Mouse (Mus musculus): ENCODE data around the gene Tmem39a. TPM values are rescaled to one million over a fixed set of nuclear protein-coding genes. Genes with fewer than 3 reads are reported as not detected.

The Tmem39a gene
- polyA plus RNA-seq, 1 experiment from 2014 or later = 83.2 TPM

DNA sequence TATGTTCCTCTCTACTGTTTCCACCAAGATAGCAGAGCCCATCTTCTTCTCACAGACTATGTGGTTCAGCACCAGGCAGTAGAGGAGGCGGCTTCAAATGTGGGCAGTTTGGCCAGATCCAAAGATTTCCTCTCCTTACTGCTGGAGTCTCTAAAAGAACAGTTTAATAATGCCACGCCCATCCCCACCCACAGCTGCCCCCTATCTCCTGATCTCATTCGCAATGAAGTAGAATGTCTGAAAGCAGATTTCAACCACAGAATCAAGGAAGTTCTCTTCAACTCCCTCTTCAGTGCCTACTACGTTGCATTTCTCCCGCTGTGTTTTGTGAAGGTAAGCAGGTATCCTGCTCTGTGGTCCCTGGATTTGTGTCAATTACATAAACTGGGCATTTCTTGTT is 26.7 kb downstream of the Tmem39a start:
- Histone ChIP-seq H3K4me3 (ENCODE audit: low read length) (no peak overlapping the region), H3K27me3 (replicated peaks; ENCODE audit: control insufficient read depth, insufficient read depth, low read length) (no peaks in the 10 kb centered on the region), H3K9me3 (ENCODE audit: control insufficient read depth, low read length) (no peaks in the 10 kb centered on the region), H3K27ac (ENCODE audit: low read length) (no peak overlapping the region), H3K4me2 (ENCODE audit: low read depth, low read length) (no peak overlapping the region), H3K4me1 (ENCODE audit: control insufficient read depth, insufficient read depth, low read length) (no peaks in the 10 kb centered on the region), H3K9ac (ENCODE audit: low read depth, low read length) (no peak overlapping the region), H3K36me3 (ENCODE audit: control insufficient read depth, insufficient read depth, low read length) (peaks cover 16% of the 10 kb centered on the region)
- WGBS = 89% methylated on average over 5 of the region's 5 CpGs
- ATAC-seq = no peak

DNA sequence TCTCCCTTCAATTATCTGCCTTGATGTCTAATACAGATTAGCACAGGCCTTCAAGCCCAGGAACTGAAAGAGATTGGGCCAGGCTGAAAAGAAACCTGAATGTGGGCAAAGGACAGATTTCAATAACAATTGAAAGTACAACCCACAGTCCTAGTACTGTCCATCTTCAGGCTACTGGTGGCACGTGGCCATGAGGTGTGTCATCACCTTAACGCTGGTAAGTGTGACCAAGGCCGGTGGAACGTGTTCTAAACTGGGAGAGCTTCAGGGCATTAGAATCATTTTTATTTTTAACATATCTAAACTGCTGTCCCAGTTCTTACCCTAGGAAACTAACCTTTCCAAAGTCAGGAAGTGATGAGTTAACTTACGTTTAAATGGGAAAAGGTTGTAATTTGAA is 28.7 kb downstream of the Tmem39a start:
- Histone ChIP-seq H3K36me3 (ENCODE audit: control insufficient read depth, insufficient read depth, low read length) (peaks cover 22% of the 10 kb centered on the region), H3K4me1 (ENCODE audit: control insufficient read depth, insufficient read depth, low read length) (0 out of 2 replicates have a peak, but pooled peaks cover 4% of the 10 kb centered on the region)

DNA sequence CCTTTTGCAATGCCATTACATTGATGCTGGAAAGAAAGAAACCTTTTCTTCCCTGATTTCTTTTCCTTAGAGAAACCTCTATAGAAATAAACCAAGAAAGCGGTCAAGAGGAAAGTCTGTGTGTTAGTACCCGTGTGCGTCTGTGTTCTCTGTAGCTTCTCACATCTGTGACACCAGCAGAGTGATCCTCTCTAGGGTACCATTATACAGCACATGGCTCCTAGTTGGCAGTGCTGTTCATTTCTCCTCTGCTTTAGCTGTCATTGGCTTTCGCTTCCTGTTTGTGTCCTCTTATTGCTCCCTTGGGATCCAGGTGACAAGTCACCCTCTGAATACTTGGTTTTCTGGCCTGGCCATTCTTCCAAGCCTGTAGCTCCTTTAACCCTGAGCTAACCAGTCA is 29.1 kb downstream of the Tmem39a start:
- Histone ChIP-seq H3K27me3 (replicated peaks; ENCODE audit: control insufficient read depth, insufficient read depth, low read length) (no peaks in the 10 kb centered on the region), H3K9ac (ENCODE audit: low read depth, low read length) (no peak overlapping the region), H3K9me3 (ENCODE audit: control insufficient read depth, low read length) (no peaks in the 10 kb centered on the region), H3K36me3 (ENCODE audit: control insufficient read depth, insufficient read depth, low read length) (peaks cover 22% of the 10 kb centered on the region), H3K4me1 (ENCODE audit: control insufficient read depth, insufficient read depth, low read length) (0 out of 2 replicates have a peak, but pooled peaks cover 4% of the 10 kb centered on the region), H3K4me2 (ENCODE audit: low read depth, low read length) (no peak overlapping the region), H3K27ac (ENCODE audit: low read length) (no peak overlapping the region), H3K4me3 (ENCODE audit: low read length) (no peak overlapping the region)
- 83% methylated on average over 4 of the region's 4 CpGs for WGBS
- no peak for ATAC-seq

More for the DNA sequence above, 28.7 kb downstream of the Tmem39a start:
- Histone ChIP-seq H3K4me3 (ENCODE audit: low read length) (no peak overlapping the region), H3K9me3 (ENCODE audit: control insufficient read depth, low read length) (no peaks in the 10 kb centered on the region), H3K27me3 (replicated peaks; ENCODE audit: control insufficient read depth, insufficient read depth, low read length) (no peaks in the 10 kb centered on the region), H3K4me2 (ENCODE audit: low read depth, low read length) (no peak overlapping the region), H3K27ac (ENCODE audit: low read length) (no peak overlapping the region), H3K9ac (ENCODE audit: low read depth, low read length) (no peak overlapping the region)
- WGBS = 91% methylated on average over 5 of the region's 5 CpGs
- no peak for ATAC-seq

DNA sequence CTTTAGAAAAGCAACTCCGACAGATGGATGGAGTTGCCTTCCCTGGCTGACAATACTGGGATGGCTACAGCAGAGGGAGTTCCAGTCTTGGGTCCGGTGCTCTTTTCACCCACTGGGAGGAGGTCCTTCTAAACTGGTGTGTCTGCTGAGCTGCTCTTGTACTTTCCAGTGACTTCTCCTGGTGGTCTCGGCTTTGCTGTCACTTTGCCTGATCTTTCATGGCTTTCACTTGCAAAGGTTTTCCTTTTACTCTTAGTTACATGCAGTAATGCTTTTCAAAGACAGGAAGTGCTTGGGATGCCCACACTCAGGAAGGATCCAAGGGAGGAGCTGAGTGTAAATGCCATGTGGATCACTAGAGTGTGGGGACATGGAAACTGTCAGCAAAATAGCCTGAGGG is 33.0 kb downstream of the Tmem39a start:
- peaks cover 9% of the 10 kb centered on the region for H3K36me3 ChIP-seq (ENCODE audit: control insufficient read depth, insufficient read depth, low read length)

DNA sequence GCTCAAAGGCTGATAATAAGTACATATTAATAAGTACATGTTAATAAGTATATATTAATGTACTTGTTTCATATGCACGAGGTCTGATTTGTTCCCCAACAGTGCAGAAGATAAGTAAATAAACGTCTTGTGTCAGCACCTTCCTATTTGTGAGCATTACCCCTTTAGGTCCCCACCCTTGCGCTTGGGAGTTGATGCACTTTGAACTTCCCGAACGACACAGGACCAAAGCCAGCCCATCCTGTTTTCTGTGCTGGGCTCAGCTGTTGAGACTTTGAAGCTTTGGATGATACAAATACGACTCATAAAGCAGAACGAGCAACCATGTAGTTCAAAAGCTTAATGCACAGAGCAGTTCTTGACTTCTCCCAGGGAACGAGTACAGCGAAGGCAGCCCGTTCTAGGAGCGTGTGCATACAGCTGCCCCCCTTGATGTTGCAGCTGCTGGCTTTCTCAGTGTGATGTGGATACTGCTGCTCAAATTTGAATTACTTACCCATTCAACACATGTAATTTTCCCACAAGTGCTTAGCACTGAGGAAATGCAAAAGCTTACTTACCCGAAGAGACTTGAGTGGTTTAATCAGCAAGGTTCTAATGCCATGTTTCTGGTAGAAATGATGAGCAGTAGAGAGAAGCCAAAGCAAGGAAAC is 33.7 kb downstream of the Tmem39a start:
- no peak overlapping the region for H3K27ac ChIP-seq (ENCODE audit: low read length)
- 0 out of 2 replicates have a peak, but pooled peaks cover 4% of the 10 kb centered on the region for H3K4me1 ChIP-seq (ENCODE audit: control insufficient read depth, insufficient read depth, low read length)
- no peak overlapping the region for H3K4me3 ChIP-seq (ENCODE audit: low read length)
- no peaks in the 10 kb centered on the region for H3K9me3 ChIP-seq (ENCODE audit: control insufficient read depth, low read length)
- peaks cover 6% of the 10 kb centered on the region for H3K36me3 ChIP-seq (ENCODE audit: control insufficient read depth, insufficient read depth, low read length)
- H3K4me2 ChIP-seq (ENCODE audit: low read depth, low read length) = no peak overlapping the region
- no peaks in the 10 kb centered on the region for H3K27me3 ChIP-seq (replicated peaks; ENCODE audit: control insufficient read depth, insufficient read depth, low read length)
- WGBS = 78% methylated on average over 12 of the region's 12 CpGs
- no peak overlapping the region for H3K9ac ChIP-seq (ENCODE audit: low read depth, low read length)
- ATAC-seq = peak; percentile 71

More for the DNA sequence above, 33.0 kb downstream of the Tmem39a start:
- Histone ChIP-seq H3K4me2 (ENCODE audit: low read depth, low read length) (no peak overlapping the region), H3K9me3 (ENCODE audit: control insufficient read depth, low read length) (no peaks in the 10 kb centered on the region), H3K4me1 (ENCODE audit: control insufficient read depth, insufficient read depth, low read length) (0 out of 2 replicates have a peak, but pooled peaks cover 4% of the 10 kb centered on the region), H3K4me3 (ENCODE audit: low read length) (no peak overlapping the region), H3K9ac (ENCODE audit: low read depth, low read length) (no peak overlapping the region), H3K27me3 (replicated peaks; ENCODE audit: control insufficient read depth, insufficient read depth, low read length) (no peaks in the 10 kb centered on the region), H3K27ac (ENCODE audit: low read length) (no peak overlapping the region)
- no peak for ATAC-seq
- 81% methylated on average over 3 of the region's 3 CpGs for WGBS

DNA sequence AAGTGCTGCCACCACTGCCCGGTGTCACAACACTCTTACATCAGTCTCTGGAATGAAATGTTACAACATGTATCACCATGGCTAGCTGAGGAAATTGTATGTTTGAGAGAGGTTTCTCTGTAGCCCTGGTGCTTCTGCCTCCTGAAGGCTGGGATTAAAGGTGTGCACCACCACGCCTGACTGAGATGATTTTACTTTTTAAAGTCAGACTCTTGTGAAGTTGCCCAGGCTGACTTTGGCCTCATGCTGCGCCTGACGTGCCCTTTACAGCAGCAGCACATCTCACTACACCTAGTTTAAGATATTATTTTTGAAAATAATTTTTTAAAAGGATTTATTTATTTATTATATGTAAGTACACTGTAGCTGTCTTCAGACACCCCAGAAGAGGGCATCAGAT is 34.4 kb downstream of the Tmem39a start:
- Histone ChIP-seq H3K27me3 (replicated peaks; ENCODE audit: control insufficient read depth, insufficient read depth, low read length) (no peaks in the 10 kb centered on the region), H3K9ac (ENCODE audit: low read depth, low read length) (no peak overlapping the region), H3K4me3 (ENCODE audit: low read length) (no peak overlapping the region), H3K9me3 (ENCODE audit: control insufficient read depth, low read length) (no peaks in the 10 kb centered on the region), H3K4me2 (ENCODE audit: low read depth, low read length) (no peak overlapping the region), H3K36me3 (ENCODE audit: control insufficient read depth, insufficient read depth, low read length) (peaks cover 6% of the 10 kb centered on the region), H3K27ac (ENCODE audit: low read length) (no peak overlapping the region), H3K4me1 (ENCODE audit: control insufficient read depth, insufficient read depth, low read length) (0 out of 2 replicates have a peak, but pooled peaks cover 4% of the 10 kb centered on the region)
- no peak for ATAC-seq
- 99% methylated on average over 4 of the region's 4 CpGs for WGBS

DNA sequence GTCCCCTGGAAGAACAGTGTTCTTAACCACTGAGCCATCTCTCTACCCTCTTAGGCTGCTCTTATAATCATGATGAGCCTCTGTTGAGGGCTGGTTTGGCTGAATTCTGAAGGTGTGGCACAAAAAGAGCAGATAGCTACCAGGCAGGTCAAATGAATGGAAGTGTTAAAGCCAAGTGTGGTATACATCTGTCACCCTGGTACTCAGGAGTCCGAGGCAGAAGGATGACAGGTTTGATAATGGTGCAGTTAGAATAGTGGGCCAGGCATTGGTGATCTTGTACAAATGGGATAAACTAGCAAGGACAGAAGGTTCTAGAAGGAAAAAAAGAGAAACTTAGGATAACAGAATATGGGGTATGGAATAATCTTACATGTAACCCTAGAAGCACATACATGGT is 35.9 kb downstream of the Tmem39a start:
- Histone ChIP-seq H3K4me3 (ENCODE audit: low read length) (no peak overlapping the region), H3K4me2 (ENCODE audit: low read depth, low read length) (no peak overlapping the region), H3K9me3 (ENCODE audit: control insufficient read depth, low read length) (no peaks in the 10 kb centered on the region), H3K36me3 (ENCODE audit: control insufficient read depth, insufficient read depth, low read length) (peaks cover 6% of the 10 kb centered on the region; the same call in 1 of the 2 replicates), H3K27ac (ENCODE audit: low read length) (no peak overlapping the region), H3K4me1 (ENCODE audit: control insufficient read depth, insufficient read depth, low read length) (0 out of 2 replicates have a peak, but pooled peaks cover 4% of the 10 kb centered on the region), H3K27me3 (replicated peaks; ENCODE audit: control insufficient read depth, insufficient read depth, low read length) (no peaks in the 10 kb centered on the region), H3K9ac (ENCODE audit: low read depth, low read length) (no peak overlapping the region)
- WGBS = 85% methylated on average over 1 of the region's 1 CpGs
- ATAC-seq = no peak

DNA sequence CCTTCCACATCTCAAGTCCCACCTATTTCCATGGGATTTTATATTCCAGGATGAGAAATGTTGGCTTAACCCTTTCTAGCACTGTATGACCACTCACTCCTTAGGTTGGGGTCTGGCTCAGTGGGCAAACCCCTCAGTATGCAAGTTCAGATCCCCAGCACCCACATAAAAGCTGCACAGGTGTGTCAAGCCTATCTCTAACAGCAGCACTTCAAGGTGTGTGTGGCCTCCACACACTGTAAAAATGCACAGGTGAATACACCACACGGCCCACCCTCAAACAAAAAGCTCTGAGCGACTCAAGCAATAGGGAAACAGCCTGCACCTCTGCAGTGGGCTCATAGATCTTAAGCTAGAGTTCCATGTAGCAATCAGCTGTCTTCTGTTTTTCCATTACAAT is 37.6 kb downstream of the Tmem39a start:
- Histone ChIP-seq H3K4me3 (ENCODE audit: low read length) (no peak overlapping the region), H3K36me3 (ENCODE audit: control insufficient read depth, insufficient read depth, low read length) (peaks cover 6% of the 10 kb centered on the region; the same call in 1 of the 2 replicates), H3K9me3 (ENCODE audit: control insufficient read depth, low read length) (no peaks in the 10 kb centered on the region), H3K27ac (ENCODE audit: low read length) (no peak overlapping the region), H3K4me1 (ENCODE audit: control insufficient read depth, insufficient read depth, low read length) (0 out of 2 replicates have a peak, but pooled peaks cover 4% of the 10 kb centered on the region), H3K27me3 (replicated peaks; ENCODE audit: control insufficient read depth, insufficient read depth, low read length) (no peaks in the 10 kb centered on the region), H3K9ac (ENCODE audit: low read depth, low read length) (no peak overlapping the region), H3K4me2 (ENCODE audit: low read depth, low read length) (no peak overlapping the region)
- 76% methylated on average over 2 of the region's 2 CpGs for WGBS
- ATAC-seq = no peak

DNA sequence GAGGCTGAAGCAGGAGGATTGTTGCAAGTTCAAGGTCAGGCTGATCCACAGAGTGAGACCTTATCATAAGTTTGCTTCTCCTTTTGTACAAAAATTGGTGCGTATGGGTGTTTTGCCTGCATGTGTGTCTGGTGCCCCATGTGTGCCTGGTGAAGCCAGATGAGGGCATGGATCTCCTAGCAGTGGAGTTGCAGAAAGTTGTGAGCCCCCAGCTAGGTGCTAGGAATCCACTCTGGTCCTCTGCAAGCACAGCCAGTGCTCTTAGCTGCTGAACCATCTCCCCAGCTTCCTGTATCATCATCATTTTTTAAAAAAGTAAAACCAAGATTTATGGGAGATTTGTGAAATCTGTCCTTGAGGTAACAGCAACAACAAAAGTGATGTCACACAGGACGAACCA is 38.2 kb downstream of the Tmem39a start:
- no peak overlapping the region for H3K9ac ChIP-seq (ENCODE audit: low read depth, low read length)
- WGBS = 81% methylated on average over 2 of the region's 2 CpGs
- H3K4me1 ChIP-seq (ENCODE audit: control insufficient read depth, insufficient read depth, low read length) = 0 out of 2 replicates have a peak, but pooled peaks cover 1% of the 10 kb centered on the region
- H3K4me3 ChIP-seq (ENCODE audit: low read length) = no peak overlapping the region
- H3K9me3 ChIP-seq (ENCODE audit: control insufficient read depth, low read length) = no peaks in the 10 kb centered on the region
- H3K36me3 ChIP-seq (ENCODE audit: control insufficient read depth, insufficient read depth, low read length) = peaks cover under 1% of the 10 kb centered on the region; the same call in 1 of the 2 replicates
- no peak overlapping the region for H3K27ac ChIP-seq (ENCODE audit: low read length)
- no peaks in the 10 kb centered on the region for H3K27me3 ChIP-seq (replicated peaks; ENCODE audit: control insufficient read depth, insufficient read depth, low read length)
- H3K4me2 ChIP-seq (ENCODE audit: low read depth, low read length) = no peak overlapping the region
- ATAC-seq = no peak

Measured in intestine, embryonic 16.5 days (tissue).